ENCODE assay signal across 15 mouse cellular contexts in the genomic region with DNA sequence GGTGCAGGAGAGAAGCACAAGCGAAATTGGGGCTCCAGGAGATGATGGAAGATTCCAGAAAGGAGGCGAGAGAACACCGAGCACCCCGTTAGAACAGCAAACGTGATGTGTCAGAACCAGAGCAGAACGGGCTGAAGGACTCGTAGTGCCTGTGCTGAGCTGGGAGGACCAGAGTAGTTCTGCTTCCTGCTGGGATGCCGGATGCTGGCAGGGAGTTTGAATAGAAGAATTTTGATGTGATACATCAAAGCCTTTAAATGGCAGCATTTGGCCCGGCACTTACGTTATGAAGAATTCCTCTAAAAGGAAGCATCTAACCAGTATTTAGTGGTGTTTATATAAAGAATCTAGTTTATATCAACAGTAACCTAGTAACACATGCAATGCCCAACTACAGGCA.
DNase-seq lines count a peak whose midpoint lies in the region; ATAC-seq and TF ChIP-seq lines count a peak whose summit lies in the region.
"Had no signal": no experiment of that assay in that cellular context is flagged by ENCODE, and none has a peak within 500 bp of the region (broad histone marks: within the 10 kb centered on the region; RNA-seq: fewer than 3 reads in every experiment).

No protein-coding gene starts in this region.

- H3K4me1 ChIP-seq in testis, adult 2 months (ENCODE audit: control insufficient read depth, insufficient read depth, low read length), result peaks cover 8% of the 10 kb centered on the region; the same call in 1 of the 2 replicates
- H3K4me1 ChIP-seq in lung, postnatal 0 days (ENCODE audit: insufficient read depth, low read depth, low read length), result peaks cover 3% of the 10 kb centered on the region; the same call in 1 of the 2 replicates
- peaks cover 3% of the 10 kb centered on the region; the same call in 1 of the 2 replicates for H3K4me1 ChIP-seq in stomach, postnatal 0 days (replicated peaks; ENCODE audit: control insufficient read depth, insufficient read depth)
- no peaks in the 10 kb centered on the region for H3K4me1 ChIP-seq in midbrain, embryonic 14.5 days (ENCODE audit: control insufficient read depth, insufficient read depth, low read length)
- H3K4me1 ChIP-seq: forebrain, embryonic 15.5 days; liver, embryonic 13.5 days had no signal

- 64% methylated on average over 10 of the region's 10 CpGs for WGBS in lung, postnatal 0 days
- WGBS in stomach, postnatal 0 days, result 50% methylated on average over 10 of the region's 10 CpGs
- 76% methylated on average over 10 of the region's 10 CpGs for WGBS in midbrain, embryonic 14.5 days

- H3K27me3 ChIP-seq in testis, adult 2 months (ENCODE audit: control insufficient read depth, insufficient read depth, low read length), result no peaks in the 10 kb centered on the region
- no peaks in the 10 kb centered on the region for H3K27me3 ChIP-seq in lung, postnatal 0 days (replicated peaks; ENCODE audit: insufficient read depth, low read length)
- no peaks in the 10 kb centered on the region for H3K27me3 ChIP-seq in stomach, postnatal 0 days (ENCODE audit: control insufficient read depth, insufficient read depth, low read length)
- H3K27me3 ChIP-seq in midbrain, embryonic 14.5 days (ENCODE audit: control insufficient read depth, insufficient read depth, low read length), result no peaks in the 10 kb centered on the region
- H3K27me3 ChIP-seq: forebrain, embryonic 15.5 days; heart, embryonic 12.5 days; liver, embryonic 13.5 days had no signal

- no peak overlapping the region for H3K4me2 ChIP-seq in lung, postnatal 0 days (replicated peaks; ENCODE audit: low read depth, low read length)
- no peak overlapping the region for H3K4me2 ChIP-seq in stomach, postnatal 0 days (replicated peaks; ENCODE audit: low read depth)
- no peak overlapping the region for H3K4me2 ChIP-seq in midbrain, embryonic 14.5 days (ENCODE audit: low read length)
- H3K4me2 ChIP-seq: forebrain, embryonic 15.5 days; liver, embryonic 13.5 days had no signal

- H3K4me3 ChIP-seq in testis, adult 2 months (ENCODE audit: control insufficient read depth, low read depth, low read length), result no peak overlapping the region
- no peak overlapping the region for H3K4me3 ChIP-seq in lung, postnatal 0 days (ENCODE audit: low read depth, low read length)
- H3K4me3 ChIP-seq in stomach, postnatal 0 days (ENCODE audit: low read depth, low read length), result no peak overlapping the region
- no peak overlapping the region for H3K4me3 ChIP-seq in midbrain, embryonic 14.5 days (replicated peaks; ENCODE audit: low read depth, low read length)
- H3K4me3 ChIP-seq: erythroblast, embryonic 14.5 days; forebrain, embryonic 15.5 days; heart, embryonic 12.5 days; liver, embryonic 13.5 days had no signal

- no peak for TF ChIP-seq CTCF in testis, adult 2 months (IDR thresholded peaks at IDR 0.05; ENCODE audit: control insufficient read depth, insufficient read depth, insufficient replicate concordance, low read depth, low read length)
- TF ChIP-seq CTCF in lung, postnatal 0 days (IDR thresholded peaks at IDR 0.05), result no peak
- TF ChIP-seq CTCF in stomach, postnatal 0 days (IDR thresholded peaks at IDR 0.05; ENCODE audit: low read depth), result no peak

- TF ChIP-seq POLR2A in testis, adult 2 months (IDR thresholded peaks at IDR 0.05; ENCODE audit: control insufficient read depth, low read depth, low read length), result no peak

- 0 out of 2 replicates have a peak, but pooled peaks have one; percentile 16 for TF ChIP-seq EP300 in lung, postnatal 0 days (IDR thresholded peaks at IDR 0.05)
- no peak for TF ChIP-seq EP300 in stomach, postnatal 0 days (optimal IDR thresholded peaks at IDR 0.05)

- no peaks in the 10 kb centered on the region for H3K36me3 ChIP-seq in testis, adult 2 months (ENCODE audit: control insufficient read depth, insufficient read depth, low read length)
- no peaks in the 10 kb centered on the region for H3K36me3 ChIP-seq in lung, postnatal 0 days (ENCODE audit: insufficient read depth, low read length)
- H3K36me3 ChIP-seq in stomach, postnatal 0 days (ENCODE audit: control insufficient read depth, insufficient read depth, low read length), result no peaks in the 10 kb centered on the region
- H3K36me3 ChIP-seq in midbrain, embryonic 14.5 days (ENCODE audit: control insufficient read depth, insufficient read depth, low read length), result no peaks in the 10 kb centered on the region
- H3K36me3 ChIP-seq: forebrain, embryonic 15.5 days; heart, embryonic 12.5 days; liver, embryonic 13.5 days had no signal

- H3K9ac ChIP-seq in lung, postnatal 0 days (replicated peaks; ENCODE audit: low read depth), result no peak overlapping the region
- no peak overlapping the region for H3K9ac ChIP-seq in stomach, postnatal 0 days (ENCODE audit: low read length)
- H3K9ac ChIP-seq in midbrain, embryonic 14.5 days (replicated peaks; ENCODE audit: low read length), result no peak overlapping the region
- H3K9ac ChIP-seq: forebrain, embryonic 15.5 days; heart, embryonic 12.5 days; liver, embryonic 13.5 days had no signal

- H3K9me3 ChIP-seq in lung, postnatal 0 days (ENCODE audit: low read length), result no peaks in the 10 kb centered on the region
- no peaks in the 10 kb centered on the region for H3K9me3 ChIP-seq in stomach, postnatal 0 days (ENCODE audit: control insufficient read depth, low read length)
- H3K9me3 ChIP-seq in midbrain, embryonic 14.5 days (ENCODE audit: control insufficient read depth, low read length), result no peaks in the 10 kb centered on the region
- H3K9me3 ChIP-seq: forebrain, embryonic 15.5 days; heart, embryonic 12.5 days; liver, embryonic 13.5 days had no signal

- ATAC-seq in lung, postnatal 0 days, result no peak
- no peak; the same call in 1 of the 2 replicates for ATAC-seq in stomach, postnatal 0 days (ENCODE audit: low FRiP score, low TSS enrichment)
- ATAC-seq in midbrain, embryonic 14.5 days (ENCODE audit: low FRiP score, low TSS enrichment), result no peak
- ATAC-seq: forebrain, embryonic 15.5 days; inflammation-experienced regulatory T-cells, adult 6 months had no signal

- 0 out of 2 replicates have a peak overlapping the region, but pooled peaks have one; percentile 33 for H3K27ac ChIP-seq in testis, adult 2 months (ENCODE audit: control insufficient read depth, insufficient read depth, low read depth, low read length)
- no peak overlapping the region for H3K27ac ChIP-seq in lung, postnatal 0 days (ENCODE audit: low read length)
- H3K27ac ChIP-seq in stomach, postnatal 0 days (replicated peaks), result peak overlapping the region; percentile 58
- H3K27ac ChIP-seq in midbrain, embryonic 14.5 days (replicated peaks; ENCODE audit: low read depth, low read length), result no peak overlapping the region
- H3K27ac ChIP-seq: forebrain, embryonic 15.5 days; liver, embryonic 13.5 days had no signal

- peak; percentile 24 for DNase-seq in kidney, postnatal 10 days
- DNase-seq in kidney, adult 18-20 months, result no peak
- DNase-seq in testis, postnatal 14 days (ENCODE audit: low spot score), result no peak
- peak; percentile 16 for DNase-seq in lung, postnatal 0 days (ENCODE audit: low spot score)
- DNase-seq in stomach, postnatal 0 days (ENCODE audit: low spot score), result no peak
- no peak for DNase-seq in midbrain, embryonic 14.5 days
- no peak for DNase-seq in heart, adult 9 months (ENCODE audit: low spot score in 2 of 2)
- DNase-seq: gastrocnemius, postnatal 36 days; liver, embryonic 13.5 days; thymus, adult 2 months had no signal

Comparison
In these comparisons a context has a peak if more than half of its experiments do, and no peak if none do; other contexts are left out.
1. DNase-seq: peak in kidney, postnatal 10 days (single experiment) and lung, postnatal 0 days (single experiment); none in kidney, adult 18-20 months (single experiment), testis, postnatal 14 days (single experiment), stomach, postnatal 0 days (single experiment), midbrain, embryonic 14.5 days (single experiment) and heart, adult 9 months (0 of 2).
2. H3K27ac ChIP-seq: peak in testis, adult 2 months (single experiment) and stomach, postnatal 0 days (single experiment); none in lung, postnatal 0 days (single experiment) and midbrain, embryonic 14.5 days (single experiment).